Mouse (Mus musculus) adrenal gland, postnatal 4 days (tissue): Measurements from ENCODE around the gene Trem3. TPM values are rescaled to one million over a fixed set of nuclear protein-coding genes. Genes with fewer than 3 reads are reported as not detected.
A peak's percentile ranks its signal among the peaks of the same experiment; 100 is the strongest.

ENCODE experiments used
- DNase-seq, 2 experiments: peaks; one replicate each; pipeline ENCODE4 v3.0.0; 2021 to 2022; ENCODE audit warnings: low spot score in 2 of 2, mixed read lengths in 2 of 2
- total RNA-seq, 2 experiments: library from RNA; stranded (reverse); gene quantifications; 2 replicates each; pipeline ENCODE4 v1.2.3; 2021

The Trem3 gene
- total RNA-seq, 2 experiments from 2014 or later: 0.92 to 1.5 TPM

DNA sequence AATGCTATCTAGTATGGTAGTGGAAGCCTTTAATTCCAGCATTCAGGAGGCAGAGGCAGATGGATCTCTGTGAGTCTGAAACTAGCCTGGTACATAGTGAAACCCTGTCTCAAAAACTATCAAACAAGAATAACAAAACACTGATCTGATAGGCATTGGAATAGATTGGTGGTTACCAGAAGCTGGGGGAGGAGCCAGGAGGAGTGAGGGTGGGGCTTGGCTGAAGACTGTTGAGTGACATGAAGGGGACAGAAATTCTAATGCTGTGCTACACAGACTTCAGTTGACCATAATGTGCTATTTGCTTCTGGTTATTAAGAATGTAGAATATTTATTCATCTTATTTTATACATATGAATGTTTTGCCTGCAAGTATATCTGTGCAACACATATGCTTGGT is 20.7 kb downstream of the Trem3 start:
- DNase-seq: no peak

DNA sequence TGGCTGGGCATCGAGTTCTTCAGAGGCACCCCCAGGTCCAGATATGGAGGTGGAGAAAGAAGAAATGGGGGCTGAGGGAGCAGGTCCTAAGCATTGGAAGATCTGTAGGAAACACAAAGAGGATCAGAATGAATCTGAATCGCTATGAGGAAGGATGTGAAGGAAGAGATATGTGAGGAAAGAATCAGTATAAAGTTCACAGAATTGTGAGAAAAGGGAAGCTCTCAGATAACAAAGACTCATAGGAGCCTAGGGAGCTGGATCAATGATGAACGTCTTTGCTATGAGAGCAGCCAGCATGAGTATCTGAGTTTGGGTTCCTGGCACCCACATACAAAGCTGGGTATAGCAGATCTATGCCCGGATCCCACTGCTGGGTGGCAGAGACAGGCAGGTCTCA is 22.3 kb downstream of the Trem3 start:
- no peak for DNase-seq

DNA sequence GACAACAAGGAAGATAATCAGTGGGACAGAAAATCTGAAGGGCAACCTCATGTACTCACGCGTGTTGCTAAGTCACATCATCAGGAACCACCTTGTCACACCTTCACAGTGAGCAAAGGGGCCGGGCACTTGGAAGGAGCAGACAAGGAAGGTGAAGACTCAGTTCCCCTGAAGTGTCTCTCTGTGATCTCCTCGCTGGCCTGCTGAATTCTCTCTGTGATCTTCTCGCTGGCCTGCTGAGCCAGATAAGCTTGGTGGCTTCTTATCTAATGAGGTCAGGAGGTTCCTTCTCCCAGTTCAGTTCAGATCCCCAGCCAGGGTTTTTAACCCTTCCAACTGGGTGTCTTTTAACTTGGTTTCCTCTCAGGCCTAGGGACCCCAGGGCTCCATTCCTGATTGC is 24.6 kb downstream of the Trem3 start:
- DNase-seq: no peak

DNA sequence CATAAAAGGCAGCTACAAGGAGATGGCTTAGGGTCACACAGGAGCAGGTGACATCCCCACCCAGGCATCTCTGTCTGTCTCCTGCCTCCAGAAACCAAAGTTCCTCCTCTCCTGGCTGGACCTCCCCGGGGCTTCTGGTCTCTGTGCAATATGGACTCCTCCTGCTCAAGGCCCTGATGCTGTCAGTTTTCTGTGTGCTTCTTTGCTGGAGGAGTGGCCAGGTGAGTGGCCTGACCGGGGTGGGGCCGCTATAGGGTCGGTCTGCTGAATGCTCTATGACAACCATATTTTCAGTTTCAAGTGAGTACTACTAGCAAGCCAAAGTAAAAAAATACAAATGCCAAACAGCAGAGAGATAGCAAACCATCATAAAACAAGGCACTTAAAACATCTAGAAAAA is 25.0 kb downstream of the Trem3 start:
- DNase-seq: no peak

DNA sequence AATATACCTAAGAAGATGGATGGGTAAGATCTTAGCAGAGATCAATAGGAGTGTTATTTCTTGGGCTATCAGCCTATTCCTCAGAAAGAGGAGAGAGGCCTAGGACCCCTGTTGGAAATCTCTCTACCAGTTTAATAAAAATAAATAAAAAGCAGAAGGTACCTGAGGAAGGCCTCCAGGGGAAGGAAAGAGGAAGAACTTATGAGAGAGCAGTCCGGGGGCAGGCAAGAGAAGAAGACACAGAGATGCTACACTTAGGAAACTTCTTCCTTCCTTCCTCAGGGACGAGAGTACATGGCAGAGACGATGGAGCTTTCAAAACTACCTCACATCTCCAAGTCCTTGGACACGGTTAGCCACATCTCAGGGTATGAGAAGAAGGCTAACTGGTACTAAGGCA is 26.5 kb downstream of the Trem3 start:
- DNase-seq: no peak

DNA sequence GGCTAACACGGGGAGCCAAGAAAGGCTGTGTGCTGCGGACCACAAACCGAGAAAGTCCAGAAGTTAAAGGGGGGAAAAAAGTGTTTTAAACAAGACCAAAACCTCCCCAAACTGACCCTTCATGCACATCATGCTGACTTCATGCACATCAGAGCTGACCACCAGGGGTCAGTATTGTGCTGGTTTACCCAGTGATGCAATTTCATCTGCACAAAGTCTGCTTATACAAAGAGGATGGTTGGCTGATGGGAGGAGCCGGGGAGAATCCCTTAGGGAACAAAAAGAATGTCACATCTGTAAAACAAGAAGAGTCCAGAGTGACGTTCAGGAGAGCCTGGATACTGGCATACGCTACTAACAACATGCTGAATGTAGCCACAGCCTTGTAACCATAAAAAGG is 27.3 kb downstream of the Trem3 start:
- DNase-seq: peak; percentile 15 to 49

DNA sequence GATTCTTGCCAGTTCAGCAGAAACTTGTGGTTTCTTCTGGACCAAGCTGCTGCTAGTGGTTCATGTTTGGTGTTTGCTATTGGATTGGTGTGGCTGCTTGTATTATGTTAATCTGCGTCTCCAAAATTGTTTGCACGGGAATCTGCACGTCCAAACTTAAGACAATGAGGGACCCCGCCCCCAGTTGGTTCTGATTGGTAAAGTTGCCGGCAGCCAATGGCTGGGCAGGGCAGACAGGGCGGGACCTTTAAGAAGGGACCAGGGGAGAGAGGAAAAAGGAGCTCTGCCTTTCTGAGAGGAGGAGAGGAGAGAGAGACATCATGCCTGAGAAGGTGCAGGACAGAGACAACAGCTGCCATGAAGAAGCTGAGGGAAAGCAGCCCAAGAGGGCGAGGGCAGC is 28.2 kb downstream of the Trem3 start:
- DNase-seq: no peak

DNA sequence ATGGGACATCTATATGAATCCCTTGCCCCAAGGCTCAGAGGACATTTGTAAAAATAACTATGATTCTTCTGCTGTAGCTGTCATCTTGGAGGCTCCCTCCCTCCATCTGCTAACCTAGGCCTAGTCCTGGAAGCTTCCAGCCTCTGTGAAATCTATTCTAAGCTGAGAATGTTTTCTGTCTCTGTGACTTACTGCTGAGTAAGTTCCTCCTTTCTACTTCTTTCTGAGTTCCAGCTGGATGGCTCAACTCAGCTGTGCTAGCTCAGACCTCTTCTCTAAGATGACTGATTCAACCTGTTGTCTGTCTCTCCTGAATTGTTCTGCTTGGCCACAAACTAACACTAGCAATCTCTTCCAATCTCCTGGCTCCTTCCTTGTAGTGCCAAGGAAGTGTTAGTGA is 30.8 kb downstream of the Trem3 start:
- DNase-seq: no peak

DNA sequence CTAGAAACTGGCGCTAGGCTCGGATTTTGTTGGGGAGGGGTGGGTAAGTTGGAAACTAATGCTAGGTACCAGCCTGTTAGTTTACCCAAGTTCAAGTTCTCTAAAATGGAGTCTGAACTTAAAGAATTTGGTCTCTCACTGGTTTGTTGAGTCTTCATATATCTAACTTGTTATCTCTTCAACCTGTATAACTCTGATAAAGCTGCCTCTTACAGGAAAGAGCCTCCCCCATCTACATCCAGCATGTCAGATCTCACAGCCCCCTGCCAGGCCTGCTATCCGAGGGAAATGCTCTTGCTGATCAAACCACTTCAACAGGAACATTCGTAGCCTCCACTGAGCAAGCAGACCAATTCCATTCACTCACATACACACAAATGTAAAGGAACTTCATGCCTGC is 31.4 kb downstream of the Trem3 start:
- DNase-seq: no peak

DNA sequence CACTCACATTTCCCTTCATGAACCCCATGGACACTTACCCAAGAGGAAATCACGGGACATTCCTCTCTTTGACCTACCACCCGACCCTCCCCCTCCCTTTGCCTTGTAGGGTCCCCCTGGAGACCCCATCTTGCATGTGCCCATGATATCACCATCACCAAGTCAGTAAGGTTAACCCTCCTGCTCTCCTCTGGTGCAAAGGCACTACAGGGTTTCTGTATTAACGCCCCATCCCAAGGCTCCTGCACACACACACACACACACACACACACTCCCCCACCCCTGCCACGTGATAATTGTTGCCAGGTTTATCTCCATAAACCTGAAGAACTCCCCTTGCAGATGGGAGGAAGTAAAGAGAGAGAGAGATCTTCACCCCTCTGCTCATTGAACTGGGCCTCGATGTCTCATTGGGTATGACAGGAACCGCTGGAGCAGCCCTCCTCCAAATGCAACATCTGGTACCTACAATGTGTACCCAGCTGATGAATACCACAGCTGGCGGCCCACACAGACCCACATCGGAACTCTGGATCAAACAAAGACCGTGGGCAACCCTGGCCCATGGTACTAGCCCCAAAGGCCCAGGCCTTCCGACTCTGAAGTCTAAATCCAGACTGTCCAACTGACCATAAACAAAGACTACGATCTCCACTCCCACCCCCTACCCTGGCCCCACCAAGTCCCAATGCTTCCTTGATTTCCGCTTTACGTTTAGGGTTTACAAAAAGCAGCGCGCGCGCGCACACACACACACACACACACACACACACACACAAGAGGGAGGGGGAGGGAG is 33.6 kb downstream of the Trem3 start:
- no peak for DNase-seq

DNA sequence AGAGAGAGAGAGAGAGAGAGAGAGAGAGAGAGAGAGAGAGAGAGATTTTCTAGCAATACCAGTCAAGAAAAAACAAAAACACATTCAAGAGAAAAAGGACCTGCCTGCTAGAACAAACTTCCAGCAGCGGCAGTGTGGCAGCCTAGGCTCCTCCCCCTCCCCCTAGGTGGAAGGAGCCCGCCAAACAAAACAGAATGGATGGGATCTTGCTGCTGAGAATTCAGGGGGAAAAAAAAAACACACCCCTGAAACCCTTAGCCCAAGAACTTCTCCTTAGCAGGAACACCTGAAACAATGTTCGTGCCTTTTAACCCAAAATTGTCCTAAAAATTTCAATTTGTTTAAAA is 34.1 kb downstream of the Trem3 start:
- DNase-seq: no peak

DNA sequence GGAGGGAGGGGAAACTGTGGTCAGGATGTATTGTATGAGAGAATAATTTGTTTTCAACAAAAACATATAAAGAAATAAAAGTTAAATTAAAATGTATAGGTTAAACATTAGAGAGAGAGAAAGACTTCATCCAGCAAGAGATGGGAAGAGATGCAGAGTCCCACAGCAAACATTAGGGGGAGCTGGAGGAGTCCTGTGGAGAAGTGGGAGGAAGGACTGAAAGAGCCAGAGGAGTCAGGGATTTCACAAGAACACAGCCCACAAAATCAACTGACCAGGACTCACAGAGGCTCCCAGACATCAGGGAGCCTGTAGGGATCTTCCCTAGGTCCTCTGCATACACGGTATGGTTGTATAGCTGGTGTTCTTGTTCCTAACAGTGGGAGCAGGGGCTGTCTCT is 39.2 kb downstream of the Trem3 start:
- DNase-seq: no peak

DNA sequence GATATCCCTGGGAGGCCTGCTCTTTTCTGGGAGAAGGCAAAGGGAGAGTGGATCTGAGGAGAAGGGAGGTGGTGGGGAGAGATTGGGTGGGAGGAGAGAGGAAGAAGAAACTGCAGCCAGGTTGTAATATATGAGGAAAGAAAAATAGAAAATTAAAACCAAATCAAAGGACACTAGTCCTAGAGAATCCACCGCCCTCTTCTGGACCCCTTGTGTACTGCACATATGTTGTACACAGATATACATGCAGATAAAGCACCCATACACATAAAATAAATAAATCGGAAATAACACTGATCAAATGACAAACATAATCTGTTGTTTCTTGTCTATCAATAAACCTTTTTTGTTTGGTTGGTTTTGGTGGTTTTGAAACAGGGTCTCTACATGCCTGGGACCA is 39.7 kb downstream of the Trem3 start:
- DNase-seq: no peak

DNA sequence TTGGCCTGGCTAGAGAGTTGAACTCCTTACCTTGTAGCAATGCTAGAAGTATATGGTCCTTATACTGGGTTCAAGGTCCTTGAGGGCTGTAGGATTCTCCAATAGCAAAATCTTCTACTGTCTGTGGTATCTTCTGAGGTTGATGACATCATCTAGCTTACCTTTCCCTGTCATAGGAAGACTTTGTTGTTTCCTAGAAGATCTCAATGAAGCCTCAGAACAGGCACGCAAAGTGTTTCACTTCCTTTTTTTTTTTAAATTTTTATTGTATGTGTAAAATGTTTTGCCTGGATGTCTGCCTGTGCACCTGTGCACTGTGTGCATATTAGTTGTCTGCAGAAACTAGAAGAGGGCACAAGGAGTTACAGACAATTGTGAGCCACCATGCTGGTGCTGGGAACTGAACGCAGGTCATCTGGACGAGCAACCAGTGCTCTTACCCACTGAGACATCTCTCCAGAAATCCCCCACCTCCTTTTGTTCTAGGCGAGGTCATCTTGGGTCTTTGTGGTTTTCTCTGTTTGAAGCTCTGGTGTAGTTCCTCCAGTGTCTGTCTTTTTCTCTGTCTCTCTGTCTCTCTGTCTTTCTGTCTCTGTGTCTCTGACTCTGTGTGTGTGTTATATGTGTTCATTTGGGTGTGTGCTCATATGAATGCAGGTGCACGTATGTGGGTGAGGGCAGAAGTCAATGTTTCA is 46.1 kb downstream of the Trem3 start:
- no peak for DNase-seq

DNA sequence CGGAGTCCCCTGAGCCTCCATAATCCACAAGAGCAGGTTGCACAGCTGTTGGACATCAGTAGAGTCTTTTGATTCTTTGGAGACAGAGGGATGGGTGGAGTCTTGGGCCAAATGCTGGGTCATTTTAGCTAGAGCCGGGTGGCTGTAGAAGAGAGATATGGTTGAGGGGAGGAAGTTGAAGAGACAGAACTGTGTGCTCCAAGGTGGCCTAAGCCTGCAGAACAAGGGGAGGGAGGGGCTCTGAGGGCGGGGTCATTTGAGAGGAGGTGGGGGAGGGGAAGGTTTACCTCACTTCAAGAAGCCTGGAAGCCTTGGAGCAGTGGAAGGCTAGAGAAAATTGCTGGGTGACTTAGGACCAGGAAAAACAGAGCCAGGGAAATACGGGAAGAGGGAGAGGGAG is 51.6 kb downstream of the Trem3 start, which contains the start of gene Treml2:
Gene Treml2, plus strand, starts transcription at position 296 of the 400 bp plus-strand sequence.
- DNase-seq: no peak

DNA sequence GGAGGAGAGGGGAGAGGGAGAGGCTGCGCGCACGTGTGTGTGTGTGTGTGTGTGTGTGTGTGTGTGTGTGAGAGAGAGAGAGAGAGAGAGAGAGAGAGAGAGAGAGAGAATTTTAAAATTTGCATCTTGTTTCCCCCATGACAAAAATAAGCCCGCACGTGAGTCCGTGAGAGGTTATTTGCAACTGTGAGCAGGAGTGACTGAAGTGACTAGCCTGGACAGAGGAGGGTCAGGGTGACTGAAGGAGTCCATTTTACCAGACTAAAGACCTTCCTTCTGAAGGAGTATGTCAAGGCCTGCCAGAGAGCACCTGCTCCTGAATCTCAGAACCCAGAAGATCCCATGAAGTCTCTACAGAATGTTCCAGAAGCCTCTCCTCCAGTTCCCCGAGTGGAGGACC is 52.2 kb downstream of the Trem3 start:
- DNase-seq: no peak

DNA sequence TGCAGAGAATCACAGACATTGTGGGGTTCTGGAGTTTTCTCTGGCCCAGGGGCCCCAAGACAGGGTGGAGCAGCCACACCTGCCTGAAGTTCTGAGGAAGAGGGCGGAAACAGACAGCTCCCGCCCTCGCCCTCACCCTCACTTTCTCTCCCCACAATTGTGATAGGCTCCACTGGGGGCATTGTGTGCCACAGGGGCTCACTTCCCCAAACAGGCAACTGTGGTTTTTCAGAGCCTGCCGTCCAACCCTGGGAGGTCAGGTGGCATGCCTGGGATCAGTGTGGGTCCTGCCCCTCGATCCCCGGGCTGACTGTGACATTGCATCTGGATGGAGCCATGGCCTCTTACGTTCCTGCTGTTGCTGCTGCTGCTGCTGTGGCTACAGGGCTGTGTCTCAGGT is 52.6 kb downstream of the Trem3 start:
- DNase-seq: no peak

DNA sequence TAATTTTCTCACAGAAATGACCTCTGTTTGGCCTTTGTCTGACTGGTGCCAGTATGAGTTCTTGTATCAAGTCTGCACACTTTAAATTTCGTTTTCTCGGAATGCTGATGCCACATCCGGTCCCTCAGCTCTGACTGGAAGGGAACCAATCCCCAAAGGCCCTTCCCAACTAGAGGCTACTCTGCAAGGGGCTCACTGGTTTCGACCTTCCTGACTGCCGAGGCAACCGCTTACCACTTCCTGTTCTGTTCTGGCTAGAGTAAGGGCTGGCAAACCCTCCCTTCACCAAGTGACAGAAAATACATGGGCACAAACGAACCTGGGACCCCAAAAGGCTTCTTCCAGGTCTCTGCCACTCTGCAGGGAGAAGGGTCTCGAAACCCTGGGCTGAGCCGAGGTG is 53.3 kb downstream of the Trem3 start:
- DNase-seq: no peak

DNA sequence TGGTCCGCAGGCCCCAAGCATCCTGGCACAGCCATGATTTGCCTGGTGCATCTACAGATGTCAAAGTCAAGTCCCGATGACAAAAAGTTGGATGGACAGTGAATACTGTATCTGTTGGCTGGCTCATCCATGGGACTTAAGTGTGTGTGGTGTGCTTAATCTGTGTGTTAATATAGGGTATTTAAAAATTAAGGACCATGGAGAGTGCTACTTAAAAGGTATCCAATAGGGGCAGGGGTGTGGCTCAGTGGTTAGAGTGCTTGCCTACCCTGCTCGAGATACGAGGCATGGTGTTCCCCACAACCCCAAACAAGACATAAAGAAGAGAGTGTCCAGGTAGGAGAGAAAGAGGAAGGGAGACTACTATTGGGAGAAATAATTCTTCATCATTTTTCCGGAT is 54.2 kb downstream of the Trem3 start:
- no peak for DNase-seq
